Mouse (Mus musculus) spleen, adult 2 months (tissue): ENCODE measurements around the gene Il17re. TPM values are rescaled to one million over a fixed set of nuclear protein-coding genes. Genes with fewer than 3 reads are reported as not detected.
A peak's percentile ranks its signal among the peaks of the same experiment; 100 is the strongest.

Source experiments
- DNase-seq, 2 experiments: peaks; one replicate each; pipeline versions ENCODE4 v3.0.0 to v3.0.0-alpha.2; 2012 to 2021; ENCODE audit warnings: low spot score in 2 of 2, low read depth in 1 of 2
- H3K27ac ChIP-seq: fragments of 200-500 bp; 2 replicates; pipeline ENCODE4 v1.5.1; 2012; ENCODE audit warnings: low read length, inconsistent platforms; ENCODE audit not compliant: insufficient read depth
- H3K27me3 ChIP-seq: fragments of 200-500 bp; 2 replicates; pipeline ENCODE4 v1.6.1; 2012; ENCODE audit warnings: mild to moderate bottlenecking, moderate library complexity, low read length, inconsistent platforms; ENCODE audit not compliant: control insufficient read depth, insufficient read depth
- H3K36me3 ChIP-seq: fragments of 200-500 bp; 2 replicates; pipeline ENCODE4 v1.6.1; 2012; ENCODE audit warnings: mild to moderate bottlenecking, low read length, inconsistent platforms; ENCODE audit not compliant: control insufficient read depth, insufficient read depth
- H3K4me1 ChIP-seq: fragments of 200-500 bp; 2 replicates; pipeline ENCODE4 v1.6.1; 2011; ENCODE audit warnings: inconsistent platforms; ENCODE audit not compliant: control insufficient read depth, insufficient read depth, insufficient read length
- H3K4me3 ChIP-seq: fragments of 200-500 bp; 2 replicates; pipeline ENCODE4 v1.5.1; 2011; ENCODE audit warnings: mild to moderate bottlenecking, inconsistent platforms; ENCODE audit not compliant: insufficient read depth, insufficient read length; ENCODE audit errors: extremely low read depth
- CTCF ChIP-seq: fragments of 200-500 bp; IDR thresholded peaks from 2 replicates; pipeline ENCODE4 v1.5.1; 2011; ENCODE audit warnings: mild to moderate bottlenecking, inconsistent platforms; ENCODE audit not compliant: insufficient read depth, insufficient read length, insufficient replicate concordance; ENCODE audit errors: extremely low read depth
- POLR2A ChIP-seq: fragments of 200-500 bp; IDR thresholded peaks from 2 replicates; pipeline ENCODE4 v1.6.1; 2011; ENCODE audit warnings: low read depth, low read length, inconsistent platforms
- WGBS: fragments of 180-500 bp; shearing (Covaris S2); methylation state at CpG from one replicate; pipeline ENCODE4 v1.1.7; 2018; 5-methylcytosine and 5-hydroxymethylcytosine counted together
- polyA plus RNA-seq: library from polyadenylated mRNA; depleted of rRNA; stranded (reverse); fragments of >200 nt; gene quantifications from 2 replicates; pipeline ENCODE4 v1.2.3, GENCODE M21; 2012

Il17re gene
- polyA plus RNA-seq, 1 experiment: 0.61 TPM

GRCm38 (mm10) chr6:113458635-113459034 lies 351 bp downstream of the Il17re start:
- WGBS: 56% methylated on average over 10 of the region's 10 CpGs
- no peaks in the 10 kb centered on the region for H3K27me3 ChIP-seq
- no peak for DNase-seq
- no peaks in the 10 kb centered on the region for H3K36me3 ChIP-seq
- no peak overlapping the region for H3K4me3 ChIP-seq
- H3K4me1 ChIP-seq: peaks cover 3% of the 10 kb centered on the region; the same call in 1 of the 2 replicates
- TF ChIP-seq CTCF (no peak), POLR2A (no peak)
- no peak overlapping the region for H3K27ac ChIP-seq

- DNase-seq: no peak
- no peak overlapping the region for H3K27ac ChIP-seq
- 83% methylated on average over 7 of the region's 7 CpGs for WGBS
- no peaks in the 10 kb centered on the region for H3K4me1 ChIP-seq
- no peaks in the 10 kb centered on the region for H3K36me3 ChIP-seq
- no peak overlapping the region for H3K4me3 ChIP-seq
- TF ChIP-seq POLR2A (no peak), CTCF (no peak)
- no peaks in the 10 kb centered on the region for H3K27me3 ChIP-seq
Measured at GRCm38 (mm10) chr6:113464040-113464439, 5.8 kb downstream of the Il17re start.

- Histone ChIP-seq H3K4me1 (peaks cover 4% of the 10 kb centered on the region; the same call in 1 of the 2 replicates), H3K27me3 (no peaks in the 10 kb centered on the region), H3K27ac (no peak overlapping the region), H3K4me3 (no peak overlapping the region), H3K36me3 (no peaks in the 10 kb centered on the region)
- no peak for TF ChIP-seq CTCF
- TF ChIP-seq POLR2A: no peak
- 82% methylated on average over 5 of the region's 5 CpGs for WGBS
- DNase-seq: no peak
Measured at GRCm38 (mm10) chr6:113465602-113466001, 7.3 kb downstream of the Il17re start.

- Histone ChIP-seq H3K4me3 (no peak overlapping the region), H3K36me3 (no peaks in the 10 kb centered on the region), H3K27ac (no peak overlapping the region), H3K27me3 (no peaks in the 10 kb centered on the region), H3K4me1 (peaks cover 4% of the 10 kb centered on the region; the same call in 1 of the 2 replicates)
- no peak for DNase-seq
- WGBS: 65% methylated on average over 3 of the region's 3 CpGs
- no peak for TF ChIP-seq CTCF
- no peak for TF ChIP-seq POLR2A
Measured at GRCm38 (mm10) chr6:113468512-113468911, 10.2 kb downstream of the Il17re start.

- TF ChIP-seq CTCF (peak; percentile 66; the same call in 1 of the 2 replicates), POLR2A (no peak)
- Histone ChIP-seq H3K27ac (no peak overlapping the region), H3K4me1 (peaks cover 4% of the 10 kb centered on the region; the same call in 1 of the 2 replicates), H3K4me3 (peak overlapping the region; percentile 44), H3K27me3 (no peaks in the 10 kb centered on the region), H3K36me3 (no peaks in the 10 kb centered on the region)
- 9% methylated on average over 9 of the region's 9 CpGs for WGBS
- DNase-seq: peak; percentile 59 to 66
Measured at GRCm38 (mm10) chr6:113469021-113469420, 10.7 kb downstream of the Il17re start.

- WGBS: 12% methylated on average over 31 of the region's 31 CpGs
- Histone ChIP-seq H3K36me3 (no peaks in the 10 kb centered on the region), H3K27me3 (no peaks in the 10 kb centered on the region), H3K4me1 (peaks cover 4% of the 10 kb centered on the region; the same call in 1 of the 2 replicates), H3K27ac (no peak overlapping the region), H3K4me3 (peak overlapping the region; percentile 44)
- peak in 1 of 2 experiments; percentile 64 for DNase-seq
- TF ChIP-seq CTCF (peak; percentile 79), POLR2A (no peak)
Measured at GRCm38 (mm10) chr6:113469432-113469831, 11.1 kb downstream of the Il17re start.

- Histone ChIP-seq H3K4me1 (peaks cover 4% of the 10 kb centered on the region; the same call in 1 of the 2 replicates), H3K36me3 (no peaks in the 10 kb centered on the region), H3K27ac (no peak within 1 kb of the TSS), H3K4me3 (peak within 1 kb of the TSS; percentile 19; the same call in 1 of the 2 replicates), H3K27me3 (no peaks in the 10 kb centered on the region)
- DNase-seq: no peak
- TF ChIP-seq POLR2A (no peak), CTCF (no peak)
- 82% methylated on average over 12 of the region's 12 CpGs for WGBS
Measured at GRCm38 (mm10) chr6:113471297-113471936, 13.1 kb downstream of the Il17re start, which contains the start of gene Il17rc. Il17rc (plus strand) TSS chr6:113471427.
